Mouse (Mus musculus): ENCODE measurements around the gene Upk2.
"Not testable (repeated sequence)": the region's sequence is repeated elsewhere in the genome, so short reads cannot be mapped to it uniquely, and the experiment has no call there.

The Upk2 gene

DNA sequence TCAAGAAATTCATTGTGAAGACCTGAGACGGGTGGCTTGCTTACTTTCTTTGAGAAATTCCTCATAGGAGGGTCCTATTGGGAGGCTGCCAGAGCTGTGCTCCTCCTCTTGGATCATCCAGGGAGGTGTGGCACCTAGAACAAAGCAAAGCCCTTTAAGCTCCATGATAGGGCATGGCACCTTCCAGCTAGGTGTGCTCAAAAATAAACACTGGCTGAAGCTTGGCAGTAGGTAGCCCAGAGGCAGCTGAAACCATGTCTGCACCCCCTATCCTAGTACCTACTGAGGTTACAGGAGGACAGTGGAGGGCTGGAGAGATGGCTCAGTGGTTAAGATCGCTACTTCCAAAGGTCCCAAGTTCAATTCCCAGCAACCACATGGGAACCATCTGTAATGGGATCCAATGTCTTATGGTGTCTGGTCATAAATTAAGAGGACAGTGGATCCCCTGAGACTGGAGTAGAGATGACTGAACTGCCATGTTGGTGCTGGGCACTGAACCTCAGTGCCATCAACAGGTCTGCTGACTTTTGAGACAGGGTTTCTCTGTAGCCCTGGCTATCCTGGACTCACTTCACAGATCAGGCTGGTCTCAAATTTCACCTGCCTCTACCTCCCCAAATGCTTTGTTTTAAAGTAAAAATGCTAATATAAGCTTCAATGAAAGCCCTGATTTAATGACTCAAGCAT, 44.0 kb downstream of the Upk2 start:
- no peak for DNase-seq (ENCODE audit: low read depth in 2 of 2, low spot score in 2 of 2)

DNA sequence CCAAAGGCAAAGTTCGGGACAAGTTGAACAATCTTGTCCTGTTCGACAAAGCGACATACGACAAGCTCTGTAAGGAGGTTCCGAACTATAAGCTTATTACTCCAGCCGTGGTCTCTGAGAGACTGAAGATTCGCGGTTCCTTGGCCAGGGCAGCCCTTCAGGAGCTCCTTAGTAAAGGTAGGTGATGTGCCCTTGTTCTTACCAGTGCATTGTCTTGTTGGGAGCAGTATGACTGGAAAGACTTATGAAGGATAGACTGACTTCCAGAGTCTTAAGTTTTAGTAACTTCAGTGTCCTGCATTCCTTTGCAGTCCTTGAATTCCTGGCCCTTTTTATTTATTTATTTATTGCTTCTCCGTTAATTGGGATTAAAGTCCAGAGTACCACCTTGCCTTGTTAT, 46.1 kb downstream of the Upk2 start:
- not testable (repeated sequence) for DNase-seq (ENCODE audit: low read depth in 2 of 2, low spot score in 2 of 2)

DNA sequence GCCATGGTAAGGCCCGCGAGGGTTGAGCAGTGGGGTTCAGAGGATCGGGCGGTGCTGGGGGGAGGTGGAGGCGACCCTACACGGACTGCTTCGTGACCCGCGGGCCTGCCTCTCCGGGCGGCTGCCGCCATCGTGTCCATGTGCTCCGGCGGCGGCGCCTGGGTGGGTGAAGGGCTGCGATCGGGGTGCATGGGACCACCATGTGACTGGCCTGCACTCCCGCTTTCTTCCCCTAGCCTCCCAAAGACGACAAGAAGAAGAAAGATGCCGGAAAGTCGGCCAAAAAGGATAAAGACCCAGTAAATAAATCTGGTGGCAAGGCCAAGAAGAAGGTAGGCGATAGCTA, 47.1 kb downstream of the Upk2 start:
- no peak for DNase-seq (ENCODE audit: low read depth in 2 of 2, low spot score in 2 of 2)

- DNase-seq (ENCODE audit: low read depth in 2 of 2, low spot score in 2 of 2): peak; percentile 86 to 90
These were observed 47.6 kb downstream of the Upk2 start, which contains the start of the genes Rps25 and Trappc4 for GRCm38 (mm10) chr9:44406906-44407751. Rps25 (plus strand) TSS chr9:44407139. Trappc4 (minus strand) TSS chr9:44407600.

DNA sequence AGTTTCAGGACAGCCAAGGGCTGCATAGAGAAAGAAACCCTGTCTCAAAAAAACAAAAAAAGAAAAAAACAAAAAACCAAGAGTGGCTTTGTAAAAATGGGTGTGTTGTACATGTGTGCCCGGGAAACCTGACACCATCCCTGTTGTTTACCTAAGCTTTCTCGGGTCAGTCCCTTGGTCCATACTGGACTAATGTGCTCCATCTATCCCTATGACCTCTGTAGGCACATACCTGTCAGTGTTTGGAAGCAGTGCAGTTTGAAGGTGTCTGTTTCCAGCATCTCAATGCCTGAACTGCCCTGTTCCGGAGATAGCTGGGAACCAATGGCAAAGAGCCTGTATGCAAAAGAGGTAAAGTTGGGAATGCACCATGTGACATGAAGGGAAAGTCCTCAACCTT, 49.8 kb downstream of the Upk2 start:
- DNase-seq (ENCODE audit: low read depth in 2 of 2, low spot score in 2 of 2): no peak
